Mouse (Mus musculus) hindbrain, embryonic 10.5 days (tissue): Measurements from ENCODE around the gene Lrrtm3. TPM values are rescaled to one million over a fixed set of nuclear protein-coding genes. Genes with fewer than 3 reads are reported as not detected.

Experiments
- DNase-seq: peaks from one replicate; pipeline ENCODE4 v3.0.0-alpha.2; 2017; ENCODE audit warnings: low spot score
- H3K27ac ChIP-seq: fragments of 300-500 bp; sonication (generic); 2 replicates; pipeline ENCODE4 v1.5.1; 2016; ENCODE audit warnings: mild to moderate bottlenecking, moderate library complexity
- H3K27me3 ChIP-seq: fragments of 300-500 bp; sonication (generic); 2 replicates; pipeline ENCODE4 v1.6.1; 2016; ENCODE audit warnings: mild to moderate bottlenecking; ENCODE audit not compliant: poor library complexity, insufficient read depth, severe bottlenecking
- H3K36me3 ChIP-seq: fragments of 300-500 bp; sonication (generic); 2 replicates; pipeline ENCODE4 v1.6.1; 2016; ENCODE audit warnings: mild to moderate bottlenecking, moderate library complexity
- H3K4me1 ChIP-seq: fragments of 300-500 bp; sonication (generic); replicated peaks from 2 replicates; pipeline ENCODE4 v1.6.1; 2016; ENCODE audit warnings: mild to moderate bottlenecking
- H3K4me3 ChIP-seq: fragments of 300-500 bp; sonication (generic); 2 replicates; pipeline ENCODE4 v1.5.1; 2016; ENCODE audit warnings: mild to moderate bottlenecking, moderate library complexity
- H3K9me3 ChIP-seq: fragments of 300-500 bp; sonication (generic); 2 replicates; pipeline ENCODE4 v1.6.1; 2016; ENCODE audit warnings: mild to moderate bottlenecking, moderate library complexity
- WGBS: fragments of 180-500 bp; shearing (Covaris S2); methylation state at CpG from one replicate; pipeline ENCODE4 v1.1.7; 2016; 5-methylcytosine and 5-hydroxymethylcytosine counted together
- polyA plus RNA-seq: library from polyadenylated mRNA; unstranded; fragments of >200 nt; fragmentation: Nextera tagmentation; extraction: Ambion mirVana; gene quantifications from 2 replicates; pipeline ENCODE4 v1.2.1, GENCODE M21; 2016

The Lrrtm3 gene
- polyA plus RNA-seq, 1 experiment from 2014 or later = 4.4 TPM

- Histone ChIP-seq H3K27ac (no peak overlapping the region), H3K36me3 (no peaks in the 10 kb centered on the region), H3K27me3 (no peaks in the 10 kb centered on the region), H3K4me3 (no peak overlapping the region), H3K9me3 (no peaks in the 10 kb centered on the region), H3K4me1 (no peaks in the 10 kb centered on the region)
- 82% methylated on average over 6 of the region's 6 CpGs for WGBS
- DNase-seq = no peak
Measured at GRCm38 (mm10) chr10:64023340-64023739, 66.7 kb downstream of the Lrrtm3 start.

DNA sequence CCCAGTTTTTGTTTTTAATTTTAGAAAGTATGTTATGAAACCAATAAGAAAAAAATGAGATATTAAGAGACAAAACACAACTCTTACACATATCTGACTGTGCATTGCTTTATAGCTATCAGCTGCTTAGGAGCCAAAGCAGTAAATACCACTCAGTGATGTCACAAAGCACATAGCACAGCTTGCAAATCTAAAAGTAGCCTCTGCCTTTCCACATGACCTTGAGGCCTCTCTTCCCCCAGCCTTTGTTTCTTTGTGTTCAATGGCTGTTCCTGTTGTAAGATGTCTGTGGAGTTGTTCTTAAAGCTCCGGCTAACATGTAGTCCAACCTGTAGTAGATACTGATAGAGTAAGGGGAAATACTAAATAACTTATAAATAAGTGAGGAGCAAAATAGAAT is 69.7 kb downstream of the Lrrtm3 start:
- no peak overlapping the region for H3K4me3 ChIP-seq
- DNase-seq = no peak
- no peaks in the 10 kb centered on the region for H3K27me3 ChIP-seq
- no peaks in the 10 kb centered on the region for H3K36me3 ChIP-seq
- H3K4me1 ChIP-seq = no peaks in the 10 kb centered on the region
- H3K27ac ChIP-seq = no peak overlapping the region
- no peaks in the 10 kb centered on the region for H3K9me3 ChIP-seq
- 86% methylated on average over 1 of the region's 1 CpGs for WGBS

- Histone ChIP-seq H3K4me1 (no peaks in the 10 kb centered on the region), H3K9me3 (no peaks in the 10 kb centered on the region), H3K4me3 (no peak overlapping the region), H3K27ac (no peak overlapping the region), H3K27me3 (no peaks in the 10 kb centered on the region), H3K36me3 (no peaks in the 10 kb centered on the region)
- WGBS = 86% methylated on average over 9 of the region's 9 CpGs
- no peak for DNase-seq
Measured at GRCm38 (mm10) chr10:64001996-64002395, 88.1 kb downstream of the Lrrtm3 start.

GRCm38 (mm10) chr10:64001531-64001930 is 88.5 kb downstream of the Lrrtm3 start:
- Histone ChIP-seq H3K27me3 (no peaks in the 10 kb centered on the region), H3K9me3 (no peaks in the 10 kb centered on the region), H3K36me3 (no peaks in the 10 kb centered on the region), H3K4me3 (no peak overlapping the region), H3K27ac (no peak overlapping the region), H3K4me1 (no peaks in the 10 kb centered on the region)
- 76% methylated on average over 6 of the region's 6 CpGs for WGBS
- DNase-seq = peak; percentile 7

GRCm38 (mm10) chr10:63994251-63994650 is 95.8 kb downstream of the Lrrtm3 start:
- WGBS = 86% methylated on average over 5 of the region's 5 CpGs
- Histone ChIP-seq H3K4me1 (no peaks in the 10 kb centered on the region), H3K9me3 (no peaks in the 10 kb centered on the region), H3K36me3 (no peaks in the 10 kb centered on the region), H3K27me3 (no peaks in the 10 kb centered on the region), H3K27ac (no peak overlapping the region), H3K4me3 (no peak overlapping the region)
- no peak for DNase-seq

DNA sequence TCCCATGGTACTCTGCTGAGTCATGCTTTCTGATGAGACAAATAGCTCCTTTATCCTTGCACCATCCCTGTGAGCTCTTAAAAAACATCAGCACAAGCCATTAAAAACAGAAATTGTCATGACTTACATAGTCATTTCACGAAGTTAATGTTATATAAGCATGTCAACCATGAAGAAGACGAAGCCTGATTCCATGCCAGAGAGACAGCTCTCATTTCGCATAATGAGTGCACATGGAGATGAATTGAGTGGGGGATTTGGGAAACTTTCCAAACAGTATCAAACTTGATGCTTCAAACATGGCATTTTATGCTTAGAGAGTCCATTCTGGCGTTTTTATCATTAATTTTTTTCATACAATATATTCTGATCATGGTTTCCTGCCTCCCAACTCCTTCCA is 104.5 kb downstream of the Lrrtm3 start:
- no peaks in the 10 kb centered on the region for H3K27me3 ChIP-seq
- no peak for DNase-seq
- 79% methylated on average over 4 of the region's 4 CpGs for WGBS
- no peak overlapping the region for H3K27ac ChIP-seq
- H3K9me3 ChIP-seq = no peaks in the 10 kb centered on the region
- H3K36me3 ChIP-seq = no peaks in the 10 kb centered on the region
- no peaks in the 10 kb centered on the region for H3K4me1 ChIP-seq
- H3K4me3 ChIP-seq = no peak overlapping the region

- no peak for DNase-seq
- no peaks in the 10 kb centered on the region for H3K36me3 ChIP-seq
- WGBS = 90% methylated on average over 2 of the region's 2 CpGs
Measured at GRCm38 (mm10) chr10:63979410-63979809, 110.7 kb downstream of the Lrrtm3 start.

DNA sequence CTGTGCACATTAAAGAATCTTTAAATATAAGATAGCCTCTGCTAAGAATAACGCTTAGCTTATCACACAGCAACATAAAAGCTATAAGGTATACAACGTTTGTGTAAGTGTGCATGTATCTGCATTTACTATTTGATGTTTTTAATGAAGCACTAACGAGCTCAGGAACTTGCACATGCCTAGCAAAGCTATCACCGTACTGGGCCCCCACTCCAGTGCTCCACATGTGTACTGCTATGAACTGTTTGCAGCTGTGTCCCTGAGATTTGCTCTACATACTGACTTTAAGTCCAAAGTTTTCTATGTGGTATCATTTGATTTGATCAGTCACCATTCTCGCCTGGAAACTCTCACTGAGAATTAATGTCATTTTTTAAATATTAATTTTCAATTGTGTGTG is 111.1 kb downstream of the Lrrtm3 start:
- Histone ChIP-seq H3K27me3 (no peaks in the 10 kb centered on the region), H3K4me3 (no peak overlapping the region), H3K9me3 (no peaks in the 10 kb centered on the region), H3K4me1 (peaks cover 14% of the 10 kb centered on the region; the same call in 1 of the 2 replicates), H3K36me3 (no peaks in the 10 kb centered on the region), H3K27ac (no peak overlapping the region)
- DNase-seq = no peak
- WGBS = 89% methylated on average over 5 of the region's 5 CpGs

More at GRCm38 (mm10) chr10:63979410-63979809, 110.7 kb downstream of the Lrrtm3 start:
- H3K4me1 ChIP-seq = peaks cover 14% of the 10 kb centered on the region; the same call in 1 of the 2 replicates
- H3K27ac ChIP-seq = no peak overlapping the region
- H3K27me3 ChIP-seq = no peaks in the 10 kb centered on the region
- no peaks in the 10 kb centered on the region for H3K9me3 ChIP-seq
- H3K4me3 ChIP-seq = no peak overlapping the region

DNA sequence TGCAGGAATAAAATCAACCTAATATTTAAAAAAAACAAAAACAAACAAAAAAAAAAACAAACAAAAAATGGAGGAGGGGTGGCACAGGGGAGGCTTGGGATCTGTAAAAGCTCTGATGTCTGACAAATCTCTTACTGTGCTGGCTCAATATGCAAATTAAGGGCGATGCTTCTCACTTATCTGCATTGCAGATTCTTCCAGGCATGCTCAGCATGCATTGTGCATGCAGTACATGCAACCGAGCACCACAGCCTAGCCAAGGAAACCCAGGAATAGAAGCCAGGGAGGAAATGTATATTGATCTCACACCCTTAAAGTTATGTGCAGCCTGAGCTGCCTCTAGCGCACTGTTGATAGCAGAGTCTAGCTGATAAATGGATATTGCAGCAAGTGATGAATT is 111.5 kb downstream of the Lrrtm3 start:
- H3K27me3 ChIP-seq = no peaks in the 10 kb centered on the region
- peaks cover 14% of the 10 kb centered on the region; the same call in 1 of the 2 replicates for H3K4me1 ChIP-seq
- H3K36me3 ChIP-seq = no peaks in the 10 kb centered on the region
- no peaks in the 10 kb centered on the region for H3K9me3 ChIP-seq
- H3K4me3 ChIP-seq = no peak overlapping the region
- H3K27ac ChIP-seq = no peak overlapping the region
- WGBS = 43% methylated on average over 3 of the region's 3 CpGs
- no peak for DNase-seq

- Histone ChIP-seq H3K36me3 (no peaks in the 10 kb centered on the region), H3K4me3 (no peak overlapping the region), H3K27ac (0 out of 2 replicates have a peak overlapping the region, but pooled peaks have one; percentile 56), H3K9me3 (no peaks in the 10 kb centered on the region), H3K27me3 (no peaks in the 10 kb centered on the region), H3K4me1 (peaks cover 14% of the 10 kb centered on the region; the same call in 1 of the 2 replicates)
- DNase-seq = no peak
- WGBS = 58% methylated on average over 11 of the region's 11 CpGs
Measured at GRCm38 (mm10) chr10:63978101-63978500, 112.0 kb downstream of the Lrrtm3 start.

DNA sequence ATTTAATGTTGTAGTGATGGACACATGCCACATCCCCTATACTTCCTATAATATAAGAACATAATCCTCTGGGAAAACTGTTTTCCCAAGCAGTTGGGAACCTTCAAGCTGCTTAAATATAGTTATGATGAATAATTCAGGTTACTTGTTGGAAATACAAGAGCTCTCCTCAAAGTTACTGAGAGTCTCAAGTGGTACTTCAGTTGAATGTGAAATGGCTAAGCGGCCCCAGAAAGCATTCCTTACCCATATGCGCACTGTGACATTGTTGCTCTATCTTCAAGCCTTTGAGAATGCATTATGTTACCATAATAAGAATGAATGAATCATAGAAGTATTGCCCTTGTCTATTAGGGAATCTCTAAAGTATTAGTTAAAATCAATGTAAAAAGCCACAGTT is 117.8 kb downstream of the Lrrtm3 start:
- Histone ChIP-seq H3K27me3 (no peaks in the 10 kb centered on the region), H3K9me3 (no peaks in the 10 kb centered on the region), H3K4me3 (no peak overlapping the region), H3K27ac (no peak overlapping the region), H3K4me1 (no peaks in the 10 kb centered on the region), H3K36me3 (no peaks in the 10 kb centered on the region)
- WGBS = 94% methylated on average over 2 of the region's 2 CpGs
- no peak for DNase-seq

DNA sequence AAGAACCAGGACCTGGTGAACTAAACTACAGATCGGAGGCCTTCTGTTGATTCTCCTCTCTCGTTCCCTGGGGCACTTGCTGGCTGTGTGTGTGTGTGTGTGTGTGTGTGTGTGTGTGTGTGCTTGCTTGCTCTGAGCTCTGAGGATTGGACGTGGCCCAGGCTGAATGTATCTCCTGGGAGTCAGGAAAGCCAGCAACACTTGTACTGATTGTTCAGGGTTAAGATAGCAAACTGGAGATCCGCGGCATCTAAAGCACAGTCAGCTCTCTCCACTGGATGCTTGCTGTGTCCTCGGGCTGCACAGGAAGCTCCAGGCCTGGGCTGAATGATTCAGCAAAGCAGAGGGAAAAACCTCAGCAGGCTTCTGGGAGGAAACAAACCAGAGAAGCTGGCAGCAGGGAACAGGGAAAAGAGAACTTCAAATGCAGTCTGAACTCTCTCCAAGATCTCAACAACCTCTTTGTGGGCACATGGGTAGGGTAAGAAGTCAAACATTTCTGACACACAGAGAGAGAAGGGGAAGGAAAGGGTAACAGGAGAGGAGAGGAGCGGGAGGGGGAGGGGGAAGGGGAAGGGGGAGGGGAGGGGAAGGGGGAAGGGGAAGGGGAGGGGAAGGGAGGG is 135.7 kb downstream of the Lrrtm3 start:
- Histone ChIP-seq H3K27me3 (no peaks in the 10 kb centered on the region), H3K4me1 (peaks cover 10% of the 10 kb centered on the region), H3K36me3 (no peaks in the 10 kb centered on the region), H3K4me3 (no peak overlapping the region), H3K9me3 (no peaks in the 10 kb centered on the region), H3K27ac (peak overlapping the region; percentile 64)
- WGBS = 18% methylated on average over 6 of the region's 7 CpGs
- peak; percentile 46 for DNase-seq

GRCm38 (mm10) chr10:63951481-63951880 is 138.6 kb downstream of the Lrrtm3 start:
- Histone ChIP-seq H3K4me3 (no peak overlapping the region), H3K4me1 (peaks cover 10% of the 10 kb centered on the region), H3K27me3 (no peaks in the 10 kb centered on the region), H3K36me3 (no peaks in the 10 kb centered on the region), H3K27ac (no peak overlapping the region), H3K9me3 (no peaks in the 10 kb centered on the region)
- 86% methylated on average over 1 of the region's 1 CpGs for WGBS
- DNase-seq = no peak

- Histone ChIP-seq H3K4me1 (peaks cover 10% of the 10 kb centered on the region), H3K27me3 (no peaks in the 10 kb centered on the region), H3K27ac (no peak overlapping the region), H3K36me3 (no peaks in the 10 kb centered on the region), H3K9me3 (no peaks in the 10 kb centered on the region), H3K4me3 (no peak overlapping the region)
- WGBS = 79% methylated on average over 8 of the region's 8 CpGs
- DNase-seq = no peak
Measured at GRCm38 (mm10) chr10:63950867-63951266, 139.2 kb downstream of the Lrrtm3 start.
